Mouse (Mus musculus) layer of hippocampus, adult 9-10 months (tissue): ENCODE results near the gene Rtl8a.
A peak's percentile ranks its signal among the peaks of the same experiment; 100 is the strongest.
"Not testable (repeated sequence)": the region's sequence is repeated elsewhere in the genome, so short reads cannot be mapped to it uniquely, and the experiment has no call there.

Source experiments
- DNase-seq: peaks from one replicate; pipeline ENCODE4 v3.0.0; 2022; ENCODE audit warnings: low spot score

The Rtl8a gene

DNA sequence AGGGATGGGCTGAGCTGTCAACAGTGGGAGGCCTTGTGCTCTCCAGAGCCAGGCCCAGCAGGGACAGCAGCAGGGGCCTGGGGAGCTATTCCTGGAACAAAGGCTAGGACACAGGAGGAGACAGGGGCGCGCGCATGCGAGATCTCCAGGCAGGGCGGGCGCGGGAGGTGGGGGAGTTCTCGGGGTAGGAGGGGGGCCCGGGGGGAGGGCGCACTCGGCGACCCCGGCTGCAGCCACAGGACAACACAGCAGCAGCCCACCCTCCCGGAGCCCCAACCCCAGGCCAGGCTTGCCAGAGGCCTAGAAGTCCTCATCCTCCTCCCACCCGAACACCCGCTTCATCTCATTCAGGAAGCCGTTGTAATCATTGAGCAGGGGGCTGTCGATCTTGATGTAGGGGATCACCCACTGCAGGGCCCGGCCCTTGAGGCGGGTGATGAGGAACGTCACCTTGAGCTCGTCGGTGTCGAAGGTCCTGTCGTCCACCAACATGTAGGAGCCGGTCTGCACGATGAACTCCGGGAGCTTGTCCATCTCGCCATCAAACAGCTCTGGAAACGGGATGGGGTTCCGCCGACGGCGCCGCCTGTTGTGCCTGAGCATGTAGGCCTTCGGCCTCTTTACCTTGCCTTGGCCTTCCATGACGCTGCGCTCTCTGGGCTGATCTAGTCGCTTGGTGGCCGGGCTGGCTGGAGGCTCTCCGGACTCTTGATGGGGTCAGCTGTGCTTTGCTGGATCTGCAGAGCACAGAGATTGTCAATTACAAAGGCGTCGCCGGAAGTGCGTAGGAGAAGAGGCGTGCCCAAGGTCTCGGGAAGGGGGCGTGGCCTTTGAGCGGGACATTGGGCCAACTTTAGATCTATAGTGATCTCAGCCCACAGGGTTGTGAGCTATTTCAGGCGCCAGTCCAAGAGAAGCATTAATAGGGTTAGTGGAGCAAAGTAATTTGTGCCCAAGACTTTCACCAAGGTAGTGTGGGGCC lies at the start of gene Rtl8a:
Rtl8a (minus strand) TSS at position 703 of the 982 bp plus-strand sequence.
- peak; percentile 30 for DNase-seq

DNA sequence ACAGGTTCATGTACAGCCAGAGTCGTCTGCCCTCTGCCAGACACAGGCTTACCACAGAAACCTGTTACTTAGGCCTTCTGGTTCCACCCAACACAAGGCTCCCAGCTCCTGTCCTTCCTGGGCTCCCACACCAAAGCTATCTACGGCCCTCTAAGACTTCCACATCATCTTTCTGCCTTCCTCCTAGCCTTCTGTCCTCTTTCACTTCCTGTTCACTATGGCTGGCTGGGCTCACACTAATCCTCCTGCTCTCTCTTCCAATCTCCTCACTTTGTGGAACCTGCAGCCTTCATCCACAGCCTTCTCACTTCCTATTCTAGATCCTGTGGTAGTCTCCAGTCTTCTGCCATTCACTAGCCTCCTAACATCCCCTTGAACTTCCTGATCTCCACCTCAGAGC lies 49.7 kb upstream of the Rtl8a start:
- no peak for DNase-seq

DNA sequence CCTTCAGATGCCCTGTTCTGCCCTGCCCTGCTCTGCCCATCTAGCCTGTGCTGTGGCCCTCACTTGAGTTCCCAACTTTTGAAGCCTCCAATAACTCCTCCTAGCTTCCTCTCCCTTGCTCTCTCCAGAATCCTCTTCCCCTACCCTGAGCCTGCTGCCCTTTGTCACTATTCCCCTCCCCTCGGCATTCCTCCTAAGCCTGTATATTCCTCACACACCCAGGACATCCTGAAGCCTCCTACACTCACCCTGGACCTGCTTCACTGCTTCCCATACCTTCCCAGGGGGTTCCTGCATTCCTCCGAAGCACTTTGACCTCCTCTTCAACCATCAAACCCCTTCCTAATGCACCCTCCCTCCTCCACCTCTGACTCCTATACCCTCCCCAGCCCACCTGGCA lies 48.6 kb upstream of the Rtl8a start:
- no peak for DNase-seq

DNA sequence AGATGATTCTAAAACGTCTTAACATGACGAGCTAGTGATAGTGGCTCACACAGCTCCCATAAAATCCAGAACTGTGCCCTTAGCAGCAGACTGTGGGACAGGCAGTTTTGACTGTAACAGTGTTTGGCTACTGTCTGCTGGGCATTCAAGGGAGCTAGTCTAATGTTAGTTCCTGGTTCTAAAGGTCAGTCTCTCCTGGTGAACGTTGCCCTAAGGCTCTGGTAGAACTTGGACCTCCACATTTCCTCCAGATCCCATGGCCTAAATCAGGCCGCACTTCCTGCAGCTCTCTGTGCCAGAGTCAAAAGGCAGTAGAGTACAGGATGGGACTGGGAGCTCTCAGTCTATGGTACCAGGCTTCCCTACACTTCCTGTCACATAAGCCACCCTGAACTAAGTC lies 41.2 kb upstream of the Rtl8a start:
- not testable (repeated sequence) for DNase-seq

DNA sequence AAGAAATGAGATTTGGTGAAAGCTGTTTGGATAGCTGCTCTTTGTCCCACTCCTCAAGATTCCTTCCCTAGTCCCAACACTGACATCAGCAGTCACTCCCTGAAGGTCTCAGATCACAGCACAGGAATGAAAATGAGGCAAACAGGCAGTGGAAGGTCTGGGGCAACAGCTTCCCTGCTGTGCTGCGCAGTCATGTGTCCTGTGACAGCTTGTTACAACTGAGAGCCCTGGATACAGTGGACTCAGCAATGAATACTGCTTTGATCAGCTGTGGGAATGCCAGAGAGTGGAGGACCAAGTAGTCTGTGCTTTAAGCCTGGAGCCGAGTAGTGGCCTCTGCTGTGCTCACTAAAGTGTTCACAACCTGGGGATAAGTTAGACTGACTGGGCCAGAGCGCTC lies 39.2 kb upstream of the Rtl8a start:
- DNase-seq: not testable (repeated sequence)

DNA sequence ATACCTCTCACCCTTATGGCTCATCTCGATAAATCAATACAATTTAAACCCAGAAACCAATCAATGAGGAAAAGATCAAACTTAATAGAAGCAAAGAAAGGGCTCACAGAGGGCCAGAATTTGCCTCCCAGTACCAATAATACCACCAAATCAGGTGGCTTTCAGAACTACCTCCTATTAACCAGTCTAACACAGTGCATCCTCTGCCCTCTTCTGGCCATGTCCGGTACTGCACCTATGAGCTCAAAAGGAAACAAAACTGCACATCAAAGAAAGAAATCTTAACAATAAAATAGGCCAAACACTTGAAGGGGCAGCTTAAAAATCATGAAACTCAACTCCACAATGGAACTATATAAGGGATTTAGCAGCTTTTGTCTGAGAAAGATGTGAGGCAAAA lies 33.5 kb upstream of the Rtl8a start:
- peak; percentile 75 for DNase-seq

DNA sequence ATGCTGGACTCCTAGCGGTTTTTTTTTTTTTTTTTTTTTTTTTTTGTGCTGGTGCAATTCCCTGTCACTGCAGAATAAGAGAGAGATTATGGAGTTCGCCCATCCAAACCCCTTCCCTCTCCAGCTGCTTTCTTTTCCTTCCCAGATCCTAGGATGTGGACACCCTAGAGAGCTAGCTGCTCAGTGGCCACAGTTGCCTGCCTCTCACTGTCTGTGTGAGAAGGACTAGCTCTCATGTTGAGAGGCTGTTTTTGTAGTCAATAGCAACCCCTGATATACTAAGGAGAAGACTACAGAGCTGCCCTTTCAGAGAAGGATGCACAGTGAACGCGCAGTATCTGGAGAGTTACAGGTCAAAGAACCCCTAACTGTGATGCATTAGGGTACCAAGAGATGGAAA lies 27.2 kb upstream of the Rtl8a start:
- not testable (repeated sequence) for DNase-seq

DNA sequence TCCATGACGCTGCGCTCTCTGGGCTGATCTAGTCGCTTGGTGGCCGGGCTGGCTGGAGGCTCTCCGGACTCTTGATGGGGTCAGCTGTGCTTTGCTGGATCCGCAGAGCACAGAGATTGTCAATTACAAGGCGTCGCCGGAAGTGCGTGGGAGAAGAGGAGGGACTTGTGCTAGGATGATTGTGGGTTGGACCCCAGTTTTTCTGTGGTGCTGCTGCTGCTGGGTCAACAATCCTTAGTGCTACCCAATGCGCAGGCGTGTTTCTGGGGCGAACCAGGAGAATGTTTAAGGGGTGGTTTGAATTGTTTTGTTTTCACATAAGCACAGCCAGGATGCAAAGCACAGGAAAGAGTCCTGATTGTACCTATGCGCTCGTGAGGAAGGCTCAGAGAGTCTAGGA lies 26.8 kb upstream of the Rtl8a start, which contains the start of gene Rtl8b:
Rtl8b (minus strand) TSS at position 115 of the 400 bp plus-strand sequence.
- peak; percentile 62 for DNase-seq

DNA sequence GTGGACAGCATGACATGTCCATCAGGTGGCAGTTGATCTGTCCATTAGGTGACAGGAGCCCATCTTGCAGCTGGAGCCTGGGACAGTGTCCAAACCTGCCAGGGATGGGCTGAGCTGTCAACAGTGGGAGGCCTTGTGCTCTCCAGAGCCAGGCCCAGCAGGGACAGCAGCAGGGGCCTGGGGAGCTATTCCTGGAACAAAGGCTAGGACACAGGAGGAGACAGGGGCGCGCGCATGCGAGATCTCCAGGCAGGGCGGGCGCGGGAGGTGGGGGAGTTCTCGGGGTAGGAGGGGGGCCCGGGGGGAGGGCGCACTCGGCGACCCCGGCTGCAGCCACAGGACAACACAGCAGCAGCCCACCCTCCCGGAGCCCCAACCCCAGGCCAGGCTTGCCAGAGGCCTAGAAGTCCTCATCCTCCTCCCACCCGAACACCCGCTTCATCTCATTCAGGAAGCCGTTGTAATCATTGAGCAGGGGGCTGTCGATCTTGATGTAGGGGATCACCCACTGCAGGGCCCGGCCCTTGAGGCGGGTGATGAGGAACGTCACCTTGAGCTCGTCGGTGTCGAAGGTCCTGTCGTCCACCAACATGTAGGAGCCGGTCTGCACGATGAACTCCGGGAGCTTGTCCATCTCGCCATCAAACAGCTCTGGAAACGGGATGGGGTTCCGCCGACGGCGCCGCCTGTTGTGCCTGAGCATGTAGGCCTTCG lies 26.2 kb upstream of the Rtl8a start:
- DNase-seq: not testable (repeated sequence)

DNA sequence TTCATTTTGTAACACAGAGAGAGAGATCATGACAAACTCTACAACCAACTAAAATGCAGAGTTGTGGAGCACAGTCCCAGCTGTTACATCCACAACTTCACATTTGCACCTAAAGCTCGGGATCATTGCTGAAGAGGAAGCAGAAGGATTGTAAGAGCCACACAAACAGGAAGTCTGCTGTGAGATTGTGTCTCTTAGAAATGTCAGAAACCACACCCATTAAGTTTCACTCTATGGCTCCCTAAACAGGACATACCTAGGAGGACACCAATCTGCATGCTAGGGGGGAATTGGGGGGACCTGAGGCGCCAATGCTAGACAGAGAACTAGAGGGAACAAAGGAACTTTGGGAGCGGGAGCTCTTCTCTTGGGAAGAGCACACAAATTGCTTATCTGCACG lies 9.4 kb upstream of the Rtl8a start:
- DNase-seq: not testable (repeated sequence)

DNA sequence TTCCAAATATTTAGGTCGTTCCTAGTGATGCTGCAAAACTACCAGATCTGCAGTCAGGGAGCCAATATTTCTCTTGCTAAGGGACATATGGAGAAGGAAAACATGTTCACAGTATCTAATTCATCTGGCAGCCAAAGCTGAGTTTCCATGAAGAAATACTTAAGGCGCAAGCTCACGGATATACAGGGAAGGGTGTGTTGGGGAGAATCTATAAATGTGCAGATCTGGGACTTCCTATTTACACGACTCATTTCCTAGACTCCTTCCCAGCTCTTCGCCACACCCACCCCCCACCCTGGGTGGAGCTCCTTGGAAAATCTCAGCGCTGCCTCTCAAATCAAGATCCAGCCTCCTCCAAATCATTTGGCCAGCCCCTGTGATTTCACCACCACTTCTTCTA lies 2.4 kb upstream of the Rtl8a start:
- no peak for DNase-seq

DNA sequence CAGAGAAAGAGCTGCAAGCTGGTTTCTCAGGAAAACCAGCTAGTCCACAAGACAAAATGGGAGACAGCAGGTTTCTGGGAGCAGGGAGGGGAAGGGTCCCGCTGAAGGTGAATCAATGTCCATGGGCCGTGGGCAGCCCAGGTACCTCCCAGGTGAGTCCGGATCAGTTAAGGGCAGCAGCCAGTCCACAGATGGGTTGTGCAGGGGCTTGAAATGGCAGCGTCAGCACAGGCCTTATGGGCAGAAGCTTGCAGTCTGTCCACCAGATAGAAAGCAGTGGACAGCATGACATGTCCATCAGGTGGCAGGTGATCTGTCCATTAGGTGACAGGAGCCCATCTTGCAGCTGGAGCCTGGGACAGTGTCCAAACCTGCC lies 890 bp downstream of the Rtl8a start:
- not testable (repeated sequence) for DNase-seq

DNA sequence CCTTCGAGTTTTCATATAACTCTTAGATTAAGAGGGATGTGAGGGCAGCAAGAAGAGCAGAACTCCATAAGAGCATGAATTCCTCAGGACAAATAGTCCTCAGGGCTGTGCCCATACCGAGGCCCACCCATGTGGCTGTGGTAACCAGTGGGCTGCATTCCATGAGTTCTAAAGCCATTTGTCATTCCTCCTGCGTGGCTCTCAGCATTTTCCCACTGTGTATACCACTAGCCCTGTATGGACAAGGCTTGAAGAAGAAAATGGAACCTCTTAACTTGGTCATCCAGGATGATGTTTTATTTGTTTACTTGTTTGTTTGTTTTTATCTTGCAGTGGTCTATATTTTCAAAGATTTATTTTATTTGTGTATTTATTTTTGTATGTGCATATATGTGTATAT lies 5.4 kb downstream of the Rtl8a start:
- not testable (repeated sequence) for DNase-seq

DNA sequence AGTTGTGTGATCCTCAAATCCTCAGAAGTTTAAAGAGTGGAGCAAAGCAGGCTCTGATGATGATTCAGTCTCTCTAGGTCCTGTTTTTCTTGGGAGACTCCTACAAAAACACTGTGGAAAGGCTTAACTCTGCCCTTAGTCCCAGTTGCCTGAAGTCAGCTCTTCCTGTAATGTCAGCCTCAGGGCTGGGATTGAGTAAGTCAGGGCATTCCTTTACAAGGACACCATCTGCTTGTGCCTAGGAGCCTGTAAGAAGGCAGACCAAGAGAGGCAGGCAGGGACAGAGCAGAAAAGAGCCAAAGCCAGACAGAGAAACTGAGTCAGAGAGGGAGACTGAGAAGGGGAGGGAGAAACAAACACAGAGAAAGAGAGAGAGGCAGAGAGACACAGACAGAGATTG lies 32.1 kb downstream of the Rtl8a start:
- not testable (repeated sequence) for DNase-seq

DNA sequence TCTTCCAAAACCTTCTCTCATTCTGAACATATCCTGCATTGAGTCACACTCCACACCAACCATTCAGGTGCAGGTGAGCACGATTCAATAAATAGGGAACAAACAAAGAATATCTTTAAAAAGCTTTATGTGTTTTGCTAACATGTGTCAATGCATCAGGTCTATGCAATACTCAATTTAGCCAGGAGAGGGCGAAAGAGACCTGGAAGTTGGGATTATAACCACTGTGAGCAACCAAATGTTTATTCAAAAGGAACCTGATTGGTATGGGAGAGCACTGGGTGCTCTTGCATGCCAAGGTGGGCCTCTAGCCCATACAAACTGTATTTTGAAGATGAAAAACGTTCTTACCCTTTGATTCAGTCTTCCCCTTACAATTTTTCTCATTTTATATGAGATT lies 32.9 kb downstream of the Rtl8a start:
- DNase-seq: peak; percentile 82

DNA sequence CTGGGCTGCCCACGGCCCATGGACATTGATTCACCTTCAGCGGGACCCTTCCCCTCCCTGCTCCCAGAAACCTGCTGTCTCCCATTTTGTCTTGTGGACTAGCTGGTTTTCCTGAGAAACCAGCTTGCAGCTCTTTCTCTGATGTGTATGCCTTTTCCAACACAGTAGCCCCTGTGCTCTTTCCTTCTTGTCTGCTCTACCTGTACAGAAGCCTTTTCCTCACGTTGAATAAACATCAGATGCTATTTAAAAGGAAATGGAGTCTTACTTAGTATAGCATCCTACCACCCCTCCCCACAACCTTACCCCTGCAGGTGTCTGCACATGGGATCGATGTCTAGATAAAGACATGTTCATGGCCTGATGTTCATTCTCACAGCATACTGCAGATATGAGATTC lies 34.6 kb downstream of the Rtl8a start, which contains the start of gene Gm14597:
Gm14597 (minus strand) TSS at position 101 of the 400 bp plus-strand sequence.
- not testable (repeated sequence) for DNase-seq

DNA sequence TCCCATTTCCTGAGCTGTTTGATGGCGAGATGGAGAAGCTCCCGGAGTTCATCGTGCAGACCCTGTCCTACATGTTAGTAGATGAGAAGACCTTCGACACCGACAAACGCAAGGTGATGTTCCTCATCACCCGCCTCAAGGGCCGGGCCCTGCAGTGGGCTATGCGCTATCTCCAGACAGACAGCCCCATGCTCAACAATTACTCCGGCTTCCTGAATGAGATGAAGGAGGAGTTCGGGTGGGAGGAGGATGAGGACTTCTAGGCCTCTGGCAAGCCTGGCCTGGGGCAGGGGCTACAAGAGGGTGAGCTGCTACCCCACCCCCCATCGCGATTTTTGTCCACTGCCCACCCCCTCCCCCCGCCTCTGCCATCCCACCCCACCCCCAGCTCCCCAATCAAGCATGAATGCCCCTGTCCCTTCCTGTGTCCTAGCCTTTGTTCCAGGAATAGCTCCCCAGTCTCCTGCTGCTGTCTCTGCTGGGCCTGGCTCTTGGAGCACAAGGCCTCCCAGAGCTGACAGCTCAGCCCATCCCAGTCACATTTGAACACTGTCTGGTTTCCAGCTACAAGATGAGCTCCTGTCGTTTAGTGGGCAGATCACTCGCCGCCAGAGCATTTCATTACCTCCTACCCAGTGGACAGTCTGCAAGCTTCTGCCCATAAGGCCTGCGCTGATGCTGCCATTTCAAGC lies 35.2 kb downstream of the Rtl8a start:
- peak; percentile 10 for DNase-seq

DNA sequence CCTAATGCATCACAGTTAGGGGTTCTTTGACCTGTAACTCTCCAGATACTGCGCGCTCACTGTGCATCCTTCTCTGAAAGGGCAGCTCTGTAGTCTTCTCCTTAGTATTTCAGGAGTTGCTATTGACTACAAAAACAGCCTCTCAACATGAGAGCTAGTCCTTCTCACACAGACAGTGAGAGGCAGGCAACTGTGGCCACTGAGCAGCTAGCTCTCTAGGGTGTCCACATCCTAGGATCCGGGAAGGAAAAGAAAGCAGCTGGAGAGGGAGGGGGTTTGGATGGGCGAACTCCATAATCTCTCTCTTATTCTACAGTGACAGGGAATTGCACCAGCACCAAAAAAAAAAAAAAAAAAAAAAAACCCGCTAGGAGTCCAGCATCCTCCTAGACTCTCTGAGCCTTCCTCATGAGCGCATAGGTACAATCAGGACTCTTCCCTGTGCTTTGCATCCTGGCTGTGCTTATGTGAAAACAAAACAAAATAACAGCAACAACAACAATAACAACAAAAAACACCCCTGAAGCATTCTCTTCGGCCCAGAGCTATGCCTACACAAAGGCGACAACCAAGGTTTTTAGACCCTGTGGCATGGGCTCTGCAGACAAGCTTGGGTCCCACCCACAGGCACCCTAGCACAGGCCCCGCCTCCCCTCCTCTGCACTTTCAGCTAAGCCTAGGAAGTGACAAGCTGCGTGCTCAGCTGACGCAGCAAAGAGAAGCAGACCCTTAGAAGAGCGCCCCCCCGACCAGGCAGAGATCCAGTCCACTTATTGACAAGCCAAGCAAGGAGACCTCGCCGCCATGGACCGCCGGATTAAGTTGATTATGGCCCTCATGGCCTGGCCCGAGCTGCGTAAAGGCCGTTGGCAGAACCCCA lies 36.0 kb downstream of the Rtl8a start, which contains the start of gene Rtl8c:
Rtl8c (plus strand) TSS at position 791 of the 880 bp plus-strand sequence.
- DNase-seq: peak; percentile 36

DNA sequence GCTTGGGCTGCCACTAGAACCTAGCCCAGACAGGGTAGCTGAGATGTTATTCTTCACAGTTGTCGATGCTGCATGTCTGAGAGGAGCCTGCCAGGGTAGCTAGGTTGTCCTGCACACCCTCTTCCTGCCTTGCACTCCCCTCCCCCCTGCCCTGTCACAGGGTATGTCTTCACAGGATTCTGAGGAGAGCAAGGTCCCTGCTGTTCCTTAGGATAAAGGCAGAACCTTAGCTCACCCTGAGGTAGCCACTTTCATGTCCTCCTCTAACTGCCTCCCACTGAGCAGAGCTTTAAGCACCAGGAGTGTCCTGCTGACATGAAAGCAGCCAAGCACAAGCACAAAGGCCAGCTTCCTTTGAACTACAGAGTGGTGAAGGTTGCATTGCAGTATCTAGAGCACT lies 37.3 kb downstream of the Rtl8a start:
- DNase-seq: not testable (repeated sequence)

DNA sequence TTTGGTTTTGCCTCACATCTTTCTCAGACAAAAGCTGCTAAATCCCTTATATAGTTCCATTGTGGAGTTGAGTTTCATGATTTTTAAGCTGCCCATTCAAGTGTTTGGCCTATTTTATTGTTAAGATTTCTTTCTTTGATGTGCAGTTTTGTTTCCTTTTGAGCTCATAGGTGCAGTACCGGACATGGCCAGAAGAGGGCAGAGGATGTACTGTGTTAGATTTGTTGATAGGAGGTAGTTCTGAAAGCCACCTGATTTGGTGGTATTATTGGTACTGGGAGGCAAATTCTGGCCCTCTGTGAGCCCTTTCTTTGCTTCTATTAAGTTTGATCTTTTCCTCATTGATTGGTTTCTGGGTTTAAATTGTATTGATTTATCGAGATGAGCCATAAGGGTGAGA lies 43.5 kb downstream of the Rtl8a start:
- DNase-seq: peak; percentile 38
